Mouse (Mus musculus) heart, adult 8-10 months (tissue): Measurements from ENCODE around the gene Prmt8. TPM values are rescaled to one million over a fixed set of nuclear protein-coding genes. Genes with fewer than 3 reads are reported as not detected.

Experiments used
- DNase-seq: peaks from one replicate; pipeline ENCODE4 v3.0.0; 2022; ENCODE audit warnings: low spot score
- microRNA-seq: library from miRNA; unstranded; fragments of <30 nt; microRNA quantifications from one replicate; pipeline ENCODE4 v1.2.0, GENCODE M21; 2022
- total RNA-seq, 4 experiments: library from RNA; stranded (reverse); gene quantifications; 2 replicates each; pipeline ENCODE4 v1.2.4; 2022

Gene Prmt8
- total RNA-seq, 4 experiments from 2014 or later: not detected

DNA sequence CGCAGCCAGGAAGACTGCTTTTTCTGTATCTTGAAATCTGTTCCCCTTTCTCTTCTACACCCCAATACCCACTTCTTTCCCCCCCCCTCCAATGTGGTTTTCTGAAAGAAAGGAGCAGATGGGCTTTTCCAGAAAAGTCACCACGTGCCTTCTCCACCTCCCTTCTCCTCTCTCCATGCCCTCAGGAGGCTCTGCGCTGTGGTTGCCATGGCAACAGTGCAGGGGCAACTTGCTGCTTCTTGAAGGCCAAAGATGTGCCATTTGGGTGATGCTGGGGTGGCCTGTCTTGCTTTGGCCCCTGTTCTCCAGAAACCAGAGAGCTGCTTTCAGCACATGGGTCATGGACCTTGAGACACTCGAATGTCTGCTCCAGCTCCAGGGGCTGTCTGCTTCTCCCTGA is 100.0 kb downstream of the Prmt8 start:
- no peak for DNase-seq

DNA sequence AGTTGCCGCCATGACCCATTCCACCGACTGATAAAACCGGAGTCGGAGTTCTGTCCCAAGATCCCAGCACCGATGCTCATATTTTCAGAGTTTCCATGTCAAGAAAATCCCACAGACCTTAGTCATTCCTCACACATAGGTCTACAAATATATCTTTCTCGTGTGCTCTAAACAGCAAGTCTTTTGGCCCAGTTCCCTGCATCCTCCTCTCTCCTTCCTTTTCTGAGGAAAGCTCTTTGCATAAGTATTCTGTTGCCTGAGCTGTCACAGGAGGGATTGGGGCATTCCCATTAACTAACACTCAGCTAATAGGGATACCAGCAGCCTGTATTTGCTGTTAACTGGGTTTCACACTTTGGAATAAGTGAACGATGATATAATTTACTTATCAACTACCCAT is 106.0 kb downstream of the Prmt8 start:
- no peak for DNase-seq

DNA sequence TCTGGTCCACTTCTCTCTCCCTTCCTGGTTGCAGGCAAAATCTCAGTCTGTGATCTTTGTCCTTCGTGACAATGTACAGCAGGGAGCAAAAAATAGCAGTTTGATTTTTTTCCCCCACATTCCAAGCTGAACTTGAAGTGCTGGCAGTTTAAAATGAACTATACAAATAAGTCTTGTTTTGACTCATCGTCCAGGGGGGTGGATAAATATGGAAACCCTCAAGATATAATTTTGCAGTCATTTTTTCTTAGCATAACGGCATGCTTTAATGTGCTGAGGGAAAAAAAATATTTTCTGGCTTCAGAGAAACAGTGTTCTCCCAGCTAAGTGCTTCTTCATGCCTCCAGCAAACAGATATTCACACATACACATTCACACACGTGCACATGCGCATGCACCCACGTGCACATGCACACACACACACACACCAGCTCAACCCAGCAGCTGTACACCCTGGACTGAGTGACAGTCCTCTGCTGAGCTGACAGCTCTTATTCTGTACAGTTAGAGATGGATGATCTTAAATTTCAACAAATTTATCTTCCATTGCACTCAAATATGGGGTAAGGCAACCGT is 107.5 kb downstream of the Prmt8 start:
- DNase-seq: no peak

- no peak for DNase-seq
Measured at GRCm38 (mm10) chr6:127659966-127660365, 109.3 kb downstream of the Prmt8 start.

DNA sequence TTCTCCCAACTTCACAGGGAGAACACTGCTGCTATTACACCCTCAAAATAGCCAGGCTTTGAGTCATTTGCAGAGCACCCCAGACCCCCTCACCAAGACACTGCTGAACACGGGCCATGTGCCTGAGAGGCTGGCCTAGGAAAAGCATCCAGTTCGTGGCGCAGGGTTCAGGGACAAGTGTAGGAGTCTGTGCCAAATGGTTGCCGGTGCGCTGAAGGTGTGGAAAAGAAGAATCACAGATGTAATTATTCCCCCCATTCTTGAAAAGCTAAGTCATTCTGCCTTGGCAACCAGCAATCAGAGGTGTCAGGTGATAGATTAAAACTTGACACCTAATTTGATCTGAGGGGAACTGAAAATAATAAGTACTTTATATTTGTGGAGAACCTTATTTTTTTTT is 109.8 kb downstream of the Prmt8 start:
- no peak for DNase-seq

DNA sequence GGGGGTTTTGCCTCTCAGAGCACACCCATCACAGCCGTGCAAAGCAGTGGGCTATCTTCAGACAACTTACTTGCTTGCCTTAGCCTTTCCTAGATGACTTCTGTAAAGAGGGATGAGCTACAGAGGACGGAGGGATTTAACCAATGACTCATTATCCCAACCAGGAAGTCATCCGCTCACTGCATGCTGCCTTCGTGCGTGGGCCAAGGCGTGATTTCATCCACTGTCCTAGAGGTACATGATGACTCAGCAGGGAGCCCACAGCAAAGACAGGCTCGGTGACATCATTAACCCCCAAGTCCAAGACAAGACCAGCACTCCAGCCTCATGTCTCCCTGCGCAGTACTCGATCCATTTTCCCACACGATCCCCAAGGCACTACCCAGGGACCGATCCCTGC is 112.1 kb downstream of the Prmt8 start:
- no peak for DNase-seq

DNA sequence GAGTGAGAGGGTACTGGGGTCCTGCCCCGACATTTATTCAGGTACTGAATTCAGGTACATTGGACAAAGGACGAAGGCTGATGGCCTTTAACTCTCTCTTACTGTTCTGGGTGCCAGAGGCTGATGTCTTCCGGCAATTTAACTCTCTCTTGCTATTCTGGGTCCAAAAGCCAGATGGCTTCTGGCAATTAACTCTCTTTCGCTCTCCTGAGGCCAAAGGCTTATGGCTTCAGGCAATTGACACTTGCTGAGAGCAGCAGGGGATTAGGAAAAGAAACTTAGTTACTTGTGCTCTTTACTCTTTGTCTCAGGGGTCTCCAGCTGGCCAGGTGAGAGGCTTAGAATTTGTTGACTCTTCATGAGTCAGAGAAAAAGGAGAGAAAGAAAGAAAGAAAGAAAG is 113.3 kb downstream of the Prmt8 start:
- no peak for DNase-seq

- DNase-seq: no peak
Measured at GRCm38 (mm10) chr6:127641077-127641801, 128.0 kb downstream of the Prmt8 start.

Small RNAs within 50 kb of the gene (microRNA-seq; reads per million reads assigned to microRNA genes)
- gene Mir7233: not detected

Other genes starting within 250 kb of the Prmt8 start
- gene Cracr2a, start 208.1 kb downstream of the Prmt8 start, total RNA-seq: 1 to 10 TPM in 3 of 4 experiments, under 1 TPM in 1; 0.35 to 3.4 (median 2.4) TPM
- gene Tspan11, start 118.1 kb upstream of the Prmt8 start, total RNA-seq: 1 to 10 TPM in 1 of 4 experiments, under 1 TPM in 3; 0.79 to 1.7 (median 0.82) TPM